Mouse (Mus musculus): ENCODE data around the gene 1700069L16Rik. TPM values are rescaled to one million over a fixed set of nuclear protein-coding genes. Genes with fewer than 3 reads are reported as not detected.

The 1700069L16Rik gene
- polyA plus RNA-seq (2014; fragmentation: Illumina TruSeq; extraction: RNeasy Lipid Tissue Mini Kit (QIAGEN cat#74804); ENCODE audit: low read depth, low replicate concordance) = not detected

DNA sequence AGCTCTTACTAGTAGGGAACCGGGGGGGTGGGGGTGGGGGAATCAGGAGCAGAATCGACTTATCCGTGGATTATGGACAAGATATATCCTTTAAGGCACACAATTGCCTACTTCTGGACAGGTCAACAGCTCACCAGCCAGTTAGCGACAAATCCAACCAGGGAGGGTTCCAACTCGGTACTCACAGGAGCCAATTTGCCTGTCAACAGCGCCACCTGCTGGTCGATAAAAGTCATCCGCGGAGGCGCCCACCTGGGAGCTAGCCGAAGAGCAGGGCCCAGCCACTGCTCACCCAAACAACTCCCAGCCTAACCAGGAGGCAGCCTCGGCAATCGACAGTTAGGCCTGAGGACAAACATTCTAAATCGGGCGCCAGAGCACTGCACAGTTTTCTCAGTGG is at the start of gene 1700069L16Rik:
TSS of gene 1700069L16Rik (minus strand) at position 327 of the 400 bp plus-strand sequence.

GRCm38 (mm10) chr5:113772450-113772895 is 47.9 kb upstream of the 1700069L16Rik start, which contains the start of the genes Sart3 and Iscu:
Gene Sart3, minus strand, starts transcription at chr5:113772510.
Gene Iscu, plus strand, starts transcription at chr5:113772748.

DNA sequence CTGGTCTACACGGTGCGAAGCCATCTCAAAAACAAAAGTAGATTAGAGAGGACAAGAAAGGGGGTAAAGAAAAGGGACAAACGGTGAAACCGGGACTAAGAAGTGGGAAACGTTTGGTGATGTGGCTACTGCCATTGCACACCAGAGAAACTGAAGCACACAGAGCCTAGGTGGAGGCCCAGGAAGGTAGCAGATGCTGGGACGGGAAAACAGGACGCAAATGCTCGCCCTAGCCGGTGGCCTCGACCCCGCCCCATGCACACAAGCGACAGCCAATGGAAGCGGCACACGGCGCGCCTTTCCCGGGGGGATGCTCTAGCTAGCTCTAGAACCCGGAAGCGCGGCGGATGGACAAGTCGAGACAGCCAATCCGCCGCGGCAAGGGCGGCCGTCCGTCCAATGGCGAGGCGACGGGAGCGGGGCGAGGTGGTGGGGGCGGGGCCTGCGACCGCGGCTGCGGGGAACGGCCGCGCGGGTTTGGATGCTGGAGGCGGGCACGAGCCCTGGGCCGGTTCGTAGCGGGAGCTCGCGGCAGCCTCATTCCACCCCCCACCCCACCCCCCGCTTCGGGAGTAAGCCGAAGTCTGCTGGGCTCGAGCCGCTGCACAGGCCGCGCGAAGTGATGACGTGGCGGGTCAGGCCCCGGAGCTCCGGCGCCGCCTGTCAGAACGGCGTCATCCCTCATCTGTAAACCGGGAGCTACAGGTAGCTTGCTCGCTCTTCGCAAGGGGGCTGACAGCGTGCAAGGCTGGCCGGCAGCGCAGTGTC is 11.0 kb upstream of the 1700069L16Rik start, which contains the start of gene Ficd:
TSS of gene Ficd (plus strand) at position 459 of the 768 bp plus-strand sequence.

GRCm38 (mm10) chr5:113650035-113650865 is 74.3 kb downstream of the 1700069L16Rik start, which contains the start of gene Cmklr1:
Gene Cmklr1, minus strand, starts transcription at chr5:113650426.

Other genes starting within 250 kb of the 1700069L16Rik start
- gene Wscd2, start 234.4 kb downstream of the 1700069L16Rik start, polyA plus RNA-seq (2014; fragmentation: Illumina TruSeq; extraction: RNeasy Lipid Tissue Mini Kit (QIAGEN cat#74804); ENCODE audit: low read depth, low replicate concordance) = 0.47 TPM
- 14.2 TPM for gene Cmklr1, start 74.3 kb downstream of the 1700069L16Rik start, polyA plus RNA-seq (2014; fragmentation: Illumina TruSeq; extraction: RNeasy Lipid Tissue Mini Kit (QIAGEN cat#74804); ENCODE audit: low read depth, low replicate concordance)
- 8.0 TPM for gene Ficd, start 11.0 kb upstream of the 1700069L16Rik start, polyA plus RNA-seq (2014; fragmentation: Illumina TruSeq; extraction: RNeasy Lipid Tissue Mini Kit (QIAGEN cat#74804); ENCODE audit: low read depth, low replicate concordance)
- gene Sart3, start 47.7 kb upstream of the 1700069L16Rik start, polyA plus RNA-seq (2014; fragmentation: Illumina TruSeq; extraction: RNeasy Lipid Tissue Mini Kit (QIAGEN cat#74804); ENCODE audit: low read depth, low replicate concordance) = 11.7 TPM
- 187 TPM for gene Iscu, start 48.0 kb upstream of the 1700069L16Rik start, polyA plus RNA-seq (2014; fragmentation: Illumina TruSeq; extraction: RNeasy Lipid Tissue Mini Kit (QIAGEN cat#74804); ENCODE audit: low read depth, low replicate concordance)
- 10.8 TPM for gene Tmem119, start 75.7 kb upstream of the 1700069L16Rik start, polyA plus RNA-seq (2014; fragmentation: Illumina TruSeq; extraction: RNeasy Lipid Tissue Mini Kit (QIAGEN cat#74804); ENCODE audit: low read depth, low replicate concordance)
- 3.2 TPM for gene Selplg, start 107.9 kb upstream of the 1700069L16Rik start, polyA plus RNA-seq (2014; fragmentation: Illumina TruSeq; extraction: RNeasy Lipid Tissue Mini Kit (QIAGEN cat#74804); ENCODE audit: low read depth, low replicate concordance)
- 20.3 TPM for gene Coro1c, start 184.0 kb upstream of the 1700069L16Rik start, polyA plus RNA-seq (2014; fragmentation: Illumina TruSeq; extraction: RNeasy Lipid Tissue Mini Kit (QIAGEN cat#74804); ENCODE audit: low read depth, low replicate concordance)

Data from heart, adult 10 weeks (tissue).